Mouse (Mus musculus): ENCODE measurements around the gene Pnn. TPM values are rescaled to one million over a fixed set of nuclear protein-coding genes. Genes with fewer than 3 reads are reported as not detected.

The Pnn gene
- 185 TPM for polyA plus RNA-seq (2015; fragmentation: Illumina TruSeq; extraction: RNeasy Lipid Tissue Mini Kit (QIAGEN cat#74804); ENCODE audit: insufficient read depth, low replicate concordance)

DNA sequence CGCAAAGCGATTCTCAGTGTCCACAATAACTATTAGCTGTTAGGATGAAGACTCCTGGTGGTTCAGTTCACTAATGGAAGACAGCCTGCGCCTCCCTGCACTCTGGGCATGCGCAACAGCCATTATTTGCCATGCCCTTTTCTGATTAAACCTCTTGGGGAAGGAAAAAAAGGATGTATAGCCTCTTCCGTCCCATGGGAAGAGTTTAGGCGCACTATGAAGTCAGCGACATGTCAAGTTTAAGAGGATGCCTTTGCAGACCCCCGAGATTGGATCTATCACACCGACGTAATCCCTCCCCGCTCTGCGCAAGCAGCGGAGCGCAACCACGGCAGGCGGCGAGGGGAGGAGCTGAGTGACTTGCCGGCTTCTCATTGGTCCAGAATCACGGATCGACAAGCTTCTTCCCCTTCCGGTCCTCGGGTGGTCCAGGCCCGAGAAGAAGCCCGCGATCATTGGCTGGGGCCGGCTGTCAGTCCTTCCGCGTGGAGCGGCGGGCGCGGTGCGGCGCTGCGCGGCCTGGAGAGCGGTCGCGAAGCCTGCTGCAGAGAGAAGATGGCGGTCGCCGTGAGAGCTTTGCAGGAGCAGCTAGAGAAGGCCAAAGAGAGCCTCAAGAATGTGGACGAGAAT lies at the start of gene Pnn:
Gene Pnn, plus strand, starts transcription at position 437 of the 630 bp plus-strand sequence.

DNA sequence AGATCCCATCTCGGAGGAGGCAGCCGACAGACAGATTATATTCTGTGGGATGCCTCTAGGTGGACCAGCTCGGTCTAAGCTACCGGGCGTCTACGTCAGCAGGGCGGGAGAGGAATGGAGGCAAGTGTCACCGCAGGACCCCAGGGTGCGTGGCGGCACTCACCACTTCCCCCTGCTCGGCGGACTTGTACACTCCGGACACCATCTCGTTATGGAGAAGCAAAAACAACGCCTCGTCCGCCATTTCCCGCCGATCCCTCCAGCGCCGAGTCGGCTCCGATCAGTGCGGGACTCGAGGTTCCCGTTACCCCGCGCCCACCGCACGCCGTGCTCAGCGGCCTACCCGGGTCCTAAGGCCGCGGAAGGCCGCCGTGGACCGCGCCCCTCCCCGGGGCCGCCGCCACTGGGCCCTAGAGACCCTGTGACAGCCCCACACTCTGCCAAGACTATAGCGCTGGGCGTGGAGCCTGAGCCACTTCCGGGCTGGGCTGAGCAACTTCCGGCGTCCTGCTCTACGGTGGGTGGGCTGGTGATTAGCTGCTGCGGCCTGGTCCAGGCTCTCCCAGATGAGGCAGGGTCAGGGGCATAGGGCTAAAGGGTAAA lies 5.6 kb upstream of the Pnn start, which contains the start of gene Trappc6b:
Gene Trappc6b, minus strand, starts transcription at position 480 of the 603 bp plus-strand sequence.

DNA sequence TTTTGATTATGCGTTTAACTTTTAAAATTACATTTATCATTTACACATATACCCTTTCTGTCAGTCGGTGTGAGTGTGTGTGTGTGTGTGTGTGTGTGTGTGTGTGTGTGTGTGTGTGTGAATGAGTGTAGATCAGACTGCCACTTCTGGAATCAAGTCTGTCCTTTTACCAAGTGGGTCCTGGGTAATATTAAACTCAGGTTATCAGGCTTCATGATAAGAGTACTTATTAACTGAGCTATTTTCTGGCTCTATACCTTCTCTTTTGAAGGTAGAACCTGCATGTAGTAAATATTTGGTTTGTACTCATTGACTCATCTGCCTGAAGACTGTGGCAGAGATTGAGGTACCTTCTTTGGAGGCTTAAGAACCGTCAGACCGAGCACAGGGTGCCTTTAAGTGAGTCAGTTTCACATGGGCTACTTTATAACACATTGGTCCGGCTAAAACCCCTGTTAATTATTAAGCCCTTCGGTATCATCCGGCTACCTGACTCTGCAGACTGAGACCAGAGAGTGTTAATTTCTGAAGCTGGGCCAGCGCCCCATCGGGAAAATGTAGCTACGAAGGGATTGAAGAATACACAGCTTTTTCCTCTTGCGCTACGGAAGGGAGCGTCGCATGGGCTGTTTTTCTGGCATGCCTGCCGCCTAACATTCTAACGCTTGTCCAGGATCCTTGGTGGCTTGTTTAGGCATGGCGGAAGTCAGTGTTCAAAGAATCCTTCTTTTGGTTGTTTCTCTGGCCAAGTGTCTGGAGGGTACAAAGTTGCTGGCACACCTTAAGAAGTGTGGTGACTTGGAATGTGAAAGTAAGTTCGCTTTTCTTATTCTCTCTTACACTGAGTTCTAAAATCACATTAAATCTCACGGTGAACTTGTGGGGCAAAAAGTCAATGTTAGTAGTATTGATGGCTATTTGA lies 28.7 kb downstream of the Pnn start, which contains the start of gene Mia2:
Gene Mia2, plus strand, starts transcription at position 696 of the 922 bp plus-strand sequence.

Other genes with a start within 250 kb of the Pnn start
- gene Sec23a, start 54.9 kb upstream of the Pnn start, polyA plus RNA-seq (2015; fragmentation: Illumina TruSeq; extraction: RNeasy Lipid Tissue Mini Kit (QIAGEN cat#74804); ENCODE audit: insufficient read depth, low replicate concordance), result 22.0 TPM
- 23.2 TPM for gene Gemin2, start 53.5 kb upstream of the Pnn start, polyA plus RNA-seq (2015; fragmentation: Illumina TruSeq; extraction: RNeasy Lipid Tissue Mini Kit (QIAGEN cat#74804); ENCODE audit: insufficient read depth, low replicate concordance)
- gene Trappc6b, start 5.4 kb upstream of the Pnn start, polyA plus RNA-seq (2015; fragmentation: Illumina TruSeq; extraction: RNeasy Lipid Tissue Mini Kit (QIAGEN cat#74804); ENCODE audit: insufficient read depth, low replicate concordance), result 143 TPM
- 141 TPM for gene Mia2, start 28.9 kb downstream of the Pnn start, polyA plus RNA-seq (2015; fragmentation: Illumina TruSeq; extraction: RNeasy Lipid Tissue Mini Kit (QIAGEN cat#74804); ENCODE audit: insufficient read depth, low replicate concordance)
- 44.7 TPM for gene Fbxo33, start 152.8 kb downstream of the Pnn start, polyA plus RNA-seq (2015; fragmentation: Illumina TruSeq; extraction: RNeasy Lipid Tissue Mini Kit (QIAGEN cat#74804); ENCODE audit: insufficient read depth, low replicate concordance)